Mouse (Mus musculus): ENCODE data around the gene Slco2b1. TPM values are rescaled to one million over a fixed set of nuclear protein-coding genes. Genes with fewer than 3 reads are reported as not detected.
A peak's percentile ranks its signal among the peaks of the same experiment; 100 is the strongest.

Slco2b1 gene
- polyA plus RNA-seq, 1 experiment from 2014 or later: 1.3 TPM

- Histone ChIP-seq H3K4me2 (ENCODE audit: low read length) (peak within 1 kb of the TSS; percentile 96), H3K27me3 (ENCODE audit: control insufficient read depth, insufficient read depth, low read length) (peaks cover 83% of the 10 kb centered on the region), H3K36me3 (ENCODE audit: control insufficient read depth, insufficient read depth, low read length) (no peaks in the 10 kb centered on the region), H3K9me3 (ENCODE audit: control insufficient read depth, low read length) (no peaks in the 10 kb centered on the region), H3K9ac (ENCODE audit: low read length) (peak within 1 kb of the TSS; percentile 55), H3K4me3 (ENCODE audit: control insufficient read depth in 1 of 2, insufficient read depth in 1 of 2, low read depth in 1 of 2, low read length in 2 of 2) (peak within 1 kb of the TSS; percentile 44 to 51), H3K4me1 (ENCODE audit: control insufficient read depth in 2 of 2, insufficient read depth in 2 of 2, low read length in 2 of 2) (peaks cover 2 to 17% of the 10 kb centered on the region in 2 experiments; a peak in 3 of 4 replicates), H3K27ac (replicated peaks in 1 of 2; ENCODE audit: control insufficient read depth in 1 of 2, insufficient read depth in 1 of 2, low read depth in 2 of 2, low read length in 2 of 2) (no peak within 1 kb of the TSS)
- no peak; the same call in 1 of the 2 replicates for ATAC-seq (ENCODE audit: insufficient number of reproducible peaks, insufficient read depth, low FRiP score, low read depth)
- WGBS: under 1% methylated on average over 78 of the region's 83 CpGs
These were observed 84.5 kb downstream of the Slco2b1 start, which contains the start of gene Tpbgl for GRCm38 (mm10) chr7:99626376-99627270. Tpbgl (minus strand) TSS chr7:99627103.

- Histone ChIP-seq H3K9ac (ENCODE audit: low read length) (peak overlapping the region; percentile 55), H3K36me3 (ENCODE audit: control insufficient read depth, insufficient read depth, low read length) (no peaks in the 10 kb centered on the region), H3K4me1 (ENCODE audit: control insufficient read depth in 2 of 2, insufficient read depth in 2 of 2, low read length in 2 of 2) (peaks cover 2 to 17% of the 10 kb centered on the region in 2 experiments; a peak in 3 of 4 replicates), H3K4me3 (ENCODE audit: control insufficient read depth in 1 of 2, insufficient read depth in 1 of 2, low read depth in 1 of 2, low read length in 2 of 2) (peak overlapping the region; percentile 44 to 51), H3K9me3 (ENCODE audit: control insufficient read depth, low read length) (no peaks in the 10 kb centered on the region), H3K27me3 (ENCODE audit: control insufficient read depth, insufficient read depth, low read length) (peaks cover 83% of the 10 kb centered on the region), H3K4me2 (ENCODE audit: low read length) (peak overlapping the region; percentile 96), H3K27ac (replicated peaks in 1 of 2; ENCODE audit: control insufficient read depth in 1 of 2, insufficient read depth in 1 of 2, low read depth in 2 of 2, low read length in 2 of 2) (no peak overlapping the region)
- WGBS: under 1% methylated on average over 76 of the region's 81 CpGs
- peak; percentile 58; the same call in 1 of the 2 replicates for ATAC-seq (ENCODE audit: insufficient number of reproducible peaks, insufficient read depth, low FRiP score, low read depth)
These were observed 85.3 kb downstream of the Slco2b1 start for GRCm38 (mm10) chr7:99625722-99626375.

DNA sequence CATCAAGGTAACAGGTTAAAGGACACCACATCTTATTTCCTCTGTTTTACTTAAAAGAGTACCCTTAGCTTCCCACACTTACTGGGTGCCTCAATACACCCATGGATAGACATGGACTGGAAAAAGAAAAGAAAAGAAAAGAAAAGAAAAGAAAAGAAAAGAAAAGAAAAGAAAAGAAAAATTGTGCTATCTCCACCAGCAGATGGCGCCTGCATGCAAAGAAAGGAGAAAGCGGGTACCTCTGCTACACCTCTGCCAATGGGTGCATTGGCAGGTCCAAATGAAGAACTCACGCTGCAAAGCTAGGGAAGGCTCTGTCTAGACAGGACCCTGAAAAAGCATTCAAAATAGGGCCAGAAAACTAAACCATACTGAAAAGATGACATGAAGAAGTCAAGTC lies 92.3 kb downstream of the Slco2b1 start:
- H3K27ac ChIP-seq (replicated peaks in 1 of 2; ENCODE audit: control insufficient read depth in 1 of 2, insufficient read depth in 1 of 2, low read depth in 2 of 2, low read length in 2 of 2): no peak overlapping the region
- H3K4me3 ChIP-seq (ENCODE audit: control insufficient read depth in 1 of 2, insufficient read depth in 1 of 2, low read depth in 1 of 2, low read length in 2 of 2): no peak overlapping the region
- no peak for ATAC-seq (ENCODE audit: insufficient number of reproducible peaks, insufficient read depth, low FRiP score, low read depth)
- no peak overlapping the region for H3K4me2 ChIP-seq (ENCODE audit: low read length)
- peaks cover 29% of the 10 kb centered on the region for H3K27me3 ChIP-seq (ENCODE audit: control insufficient read depth, insufficient read depth, low read length)
- WGBS: 13% methylated on average over 3 of the region's 3 CpGs
- no peaks in the 10 kb centered on the region for H3K4me1 ChIP-seq (ENCODE audit: control insufficient read depth in 2 of 2, insufficient read depth in 2 of 2, low read length in 2 of 2)
- no peak overlapping the region for H3K9ac ChIP-seq (ENCODE audit: low read length)
- no peaks in the 10 kb centered on the region for H3K36me3 ChIP-seq (ENCODE audit: control insufficient read depth, insufficient read depth, low read length)
- H3K9me3 ChIP-seq (ENCODE audit: control insufficient read depth, low read length): no peaks in the 10 kb centered on the region

- WGBS: 53% methylated on average over 2 of the region's 2 CpGs
These were observed 92.9 kb downstream of the Slco2b1 start for GRCm38 (mm10) chr7:99618264-99618663.

More at GRCm38 (mm10) chr7:99618264-99618663, 92.9 kb downstream of the Slco2b1 start:
- Histone ChIP-seq H3K4me1 (ENCODE audit: control insufficient read depth in 2 of 2, insufficient read depth in 2 of 2, low read length in 2 of 2) (no peaks in the 10 kb centered on the region), H3K27ac (replicated peaks in 1 of 2; ENCODE audit: control insufficient read depth in 1 of 2, insufficient read depth in 1 of 2, low read depth in 2 of 2, low read length in 2 of 2) (no peak overlapping the region), H3K27me3 (ENCODE audit: control insufficient read depth, insufficient read depth, low read length) (peaks cover 23% of the 10 kb centered on the region), H3K36me3 (ENCODE audit: control insufficient read depth, insufficient read depth, low read length) (no peaks in the 10 kb centered on the region), H3K9me3 (ENCODE audit: control insufficient read depth, low read length) (no peaks in the 10 kb centered on the region), H3K4me3 (ENCODE audit: control insufficient read depth in 1 of 2, insufficient read depth in 1 of 2, low read depth in 1 of 2, low read length in 2 of 2) (no peak overlapping the region), H3K9ac (ENCODE audit: low read length) (no peak overlapping the region), H3K4me2 (ENCODE audit: low read length) (no peak overlapping the region)
- ATAC-seq (ENCODE audit: insufficient number of reproducible peaks, insufficient read depth, low FRiP score, low read depth): no peak

Other genes with a start within 250 kb of the Slco2b1 start
- 0.86 and 1.1 TPM in 2 replicates for gene Klhl35, start 245.3 kb downstream of the Slco2b1 start, polyA plus RNA-seq (2014; fragmentation: Nextera tagmentation; extraction: Ambion mirVana)
- 538 and 543 TPM in 2 replicates for gene Rps3, start 227.6 kb downstream of the Slco2b1 start, polyA plus RNA-seq (2014; fragmentation: Nextera tagmentation; extraction: Ambion mirVana)
- gene Arrb1, start 175.9 kb downstream of the Slco2b1 start, polyA plus RNA-seq (2014; fragmentation: Nextera tagmentation; extraction: Ambion mirVana): 2.8 and 4.1 TPM in 2 replicates
- 2.4 and 2.6 TPM in 2 replicates for gene Tpbgl, start 84.2 kb downstream of the Slco2b1 start, polyA plus RNA-seq (2014; fragmentation: Nextera tagmentation; extraction: Ambion mirVana)
- not detected in 2 replicates for gene Olfr520, start 18.9 kb upstream of the Slco2b1 start, polyA plus RNA-seq (2014; fragmentation: Nextera tagmentation; extraction: Ambion mirVana)
- not detected in 2 replicates for gene Olfr521, start 52.2 kb upstream of the Slco2b1 start, polyA plus RNA-seq (2014; fragmentation: Nextera tagmentation; extraction: Ambion mirVana)
- gene Neu3, start 117.1 kb upstream of the Slco2b1 start, polyA plus RNA-seq (2014; fragmentation: Nextera tagmentation; extraction: Ambion mirVana): 4.0 and 4.2 TPM in 2 replicates
- gene Xrra1, start 147.8 kb upstream of the Slco2b1 start, polyA plus RNA-seq (2014; fragmentation: Nextera tagmentation; extraction: Ambion mirVana): 0.09 TPM in 2 replicates
- 169 TPM in 2 replicates for gene Spcs2, start 152.1 kb upstream of the Slco2b1 start, polyA plus RNA-seq (2014; fragmentation: Nextera tagmentation; extraction: Ambion mirVana)

Measured in heart, embryonic 14.5 days (tissue).